Mouse (Mus musculus): ENCODE results near the gene Tbc1d13. TPM values are rescaled to one million over a fixed set of nuclear protein-coding genes. Genes with fewer than 3 reads are reported as not detected.

The Tbc1d13 gene
- polyA plus RNA-seq, 1 experiment from 2014 or later, result 13.2 TPM

GRCm38 (mm10) chr2:30185681-30186080 is 52.1 kb downstream of the Tbc1d13 start:
- Histone ChIP-seq H3K4me2 (replicated peaks) (no peak overlapping the region), H3K4me1 (replicated peaks) (no peaks in the 10 kb centered on the region), H3K9me3 (no peaks in the 10 kb centered on the region), H3K27ac (no peak overlapping the region), H3K36me3 (peaks cover 5% of the 10 kb centered on the region; the same call in 1 of the 2 replicates), H3K4me3 (replicated peaks) (no peak overlapping the region), H3K27me3 (no peaks in the 10 kb centered on the region), H3K9ac (replicated peaks) (no peak overlapping the region)
- WGBS, result 89% methylated on average over 3 of the region's 3 CpGs
- ATAC-seq, result no peak

- no peaks in the 10 kb centered on the region for H3K36me3 ChIP-seq
- no peak for ATAC-seq
- no peaks in the 10 kb centered on the region for H3K4me1 ChIP-seq (replicated peaks)
- H3K4me3 ChIP-seq (replicated peaks), result no peak overlapping the region
- no peak overlapping the region for H3K4me2 ChIP-seq (replicated peaks)
- H3K27ac ChIP-seq, result no peak overlapping the region
- no peak overlapping the region for H3K9ac ChIP-seq (replicated peaks)
- H3K27me3 ChIP-seq, result no peaks in the 10 kb centered on the region
- H3K9me3 ChIP-seq, result 0 out of 2 replicates have a peak, but pooled peaks cover 2% of the 10 kb centered on the region
- 90% methylated on average over 12 of the region's 12 CpGs for WGBS
Measured at GRCm38 (mm10) chr2:30191790-30192580, 58.4 kb downstream of the Tbc1d13 start.

GRCm38 (mm10) chr2:30194656-30195055 is 61.1 kb downstream of the Tbc1d13 start:
- Histone ChIP-seq H3K4me3 (replicated peaks) (no peak overlapping the region), H3K4me1 (replicated peaks) (no peaks in the 10 kb centered on the region), H3K27me3 (no peaks in the 10 kb centered on the region), H3K27ac (no peak overlapping the region), H3K36me3 (no peaks in the 10 kb centered on the region), H3K9me3 (0 out of 2 replicates have a peak, but pooled peaks cover 2% of the 10 kb centered on the region), H3K4me2 (replicated peaks) (no peak overlapping the region), H3K9ac (replicated peaks) (no peak overlapping the region)
- 81% methylated on average over 3 of the region's 3 CpGs for WGBS
- no peak for ATAC-seq

- H3K36me3 ChIP-seq, result no peaks in the 10 kb centered on the region
- H3K27ac ChIP-seq, result no peak overlapping the region
- no peaks in the 10 kb centered on the region for H3K27me3 ChIP-seq
- WGBS, result 53% methylated on average over 4 of the region's 4 CpGs
- H3K9me3 ChIP-seq, result no peaks in the 10 kb centered on the region
- no peak for ATAC-seq
- no peaks in the 10 kb centered on the region for H3K4me1 ChIP-seq (replicated peaks)
- no peak overlapping the region for H3K4me3 ChIP-seq (replicated peaks)
- H3K9ac ChIP-seq (replicated peaks), result no peak overlapping the region; the same call in 1 of the 2 replicates
- H3K4me2 ChIP-seq (replicated peaks), result no peak overlapping the region
Measured at GRCm38 (mm10) chr2:30198021-30198420, 64.5 kb downstream of the Tbc1d13 start.

- H3K4me3 ChIP-seq (replicated peaks), result no peak overlapping the region
- no peaks in the 10 kb centered on the region for H3K9me3 ChIP-seq
- no peak overlapping the region for H3K9ac ChIP-seq (replicated peaks)
- WGBS, result 71% methylated on average over 1 of the region's 1 CpGs
- no peak overlapping the region for H3K27ac ChIP-seq
- no peak for ATAC-seq
- no peak overlapping the region for H3K4me2 ChIP-seq (replicated peaks)
- peaks cover 12% of the 10 kb centered on the region for H3K4me1 ChIP-seq (replicated peaks)
- no peaks in the 10 kb centered on the region for H3K27me3 ChIP-seq
- H3K36me3 ChIP-seq, result no peaks in the 10 kb centered on the region
Measured at GRCm38 (mm10) chr2:30199984-30200383, 66.4 kb downstream of the Tbc1d13 start.

- no peak overlapping the region for H3K4me2 ChIP-seq (replicated peaks)
- peaks cover 12% of the 10 kb centered on the region for H3K4me1 ChIP-seq (replicated peaks)
- no peak overlapping the region for H3K9ac ChIP-seq (replicated peaks)
- no peak overlapping the region for H3K4me3 ChIP-seq (replicated peaks)
- no peak for ATAC-seq
- H3K36me3 ChIP-seq, result no peaks in the 10 kb centered on the region
- no peak overlapping the region for H3K27ac ChIP-seq
- WGBS, result 91% methylated on average over 5 of the region's 5 CpGs
- H3K27me3 ChIP-seq, result no peaks in the 10 kb centered on the region
- H3K9me3 ChIP-seq, result no peaks in the 10 kb centered on the region
Measured at GRCm38 (mm10) chr2:30200388-30200925, 66.9 kb downstream of the Tbc1d13 start.

Other genes with a start within 250 kb of the Tbc1d13 start
- gene Odf2, start 244.5 kb upstream of the Tbc1d13 start, polyA plus RNA-seq (2015; fragmentation: Nextera tagmentation; extraction: Ambion mirVana), result 74.4 and 76.0 TPM in 2 replicates
- 78.1 and 78.8 TPM in 2 replicates for gene Gle1, start 198.3 kb upstream of the Tbc1d13 start, polyA plus RNA-seq (2015; fragmentation: Nextera tagmentation; extraction: Ambion mirVana)
- 172 and 185 TPM in 2 replicates for gene Sptan1, start 168.2 kb upstream of the Tbc1d13 start, polyA plus RNA-seq (2015; fragmentation: Nextera tagmentation; extraction: Ambion mirVana)
- gene Wdr34, start 84.9 kb upstream of the Tbc1d13 start, polyA plus RNA-seq (2015; fragmentation: Nextera tagmentation; extraction: Ambion mirVana), result 59.6 and 62.3 TPM in 2 replicates
- gene Set, start 76.4 kb upstream of the Tbc1d13 start, polyA plus RNA-seq (2015; fragmentation: Nextera tagmentation; extraction: Ambion mirVana), result 448 and 482 TPM in 2 replicates
- 2.8 and 3.8 TPM in 2 replicates for gene Pkn3, start 56.1 kb upstream of the Tbc1d13 start, polyA plus RNA-seq (2015; fragmentation: Nextera tagmentation; extraction: Ambion mirVana)
- gene Zdhhc12, start 40.1 kb upstream of the Tbc1d13 start, polyA plus RNA-seq (2015; fragmentation: Nextera tagmentation; extraction: Ambion mirVana), result 18.9 and 19.0 TPM in 2 replicates
- 14.4 and 15.1 TPM in 2 replicates for gene Zer1, start 9.2 kb upstream of the Tbc1d13 start, polyA plus RNA-seq (2015; fragmentation: Nextera tagmentation; extraction: Ambion mirVana)
- 12.1 and 13.8 TPM in 2 replicates for gene Endog, start 37.7 kb downstream of the Tbc1d13 start, polyA plus RNA-seq (2015; fragmentation: Nextera tagmentation; extraction: Ambion mirVana)
- 59.9 and 60.0 TPM in 2 replicates for gene Spout1, start 44.7 kb downstream of the Tbc1d13 start, polyA plus RNA-seq (2015; fragmentation: Nextera tagmentation; extraction: Ambion mirVana)
- gene Kyat1, start 72.1 kb downstream of the Tbc1d13 start, polyA plus RNA-seq (2015; fragmentation: Nextera tagmentation; extraction: Ambion mirVana), result 15.9 and 16.8 TPM in 2 replicates
- gene Lrrc8a, start 104.0 kb downstream of the Tbc1d13 start, polyA plus RNA-seq (2015; fragmentation: Nextera tagmentation; extraction: Ambion mirVana), result 61.6 and 62.2 TPM in 2 replicates
- gene Gm28035, start 106.8 kb downstream of the Tbc1d13 start, polyA plus RNA-seq (2015; fragmentation: Nextera tagmentation; extraction: Ambion mirVana), result 0.39 and 0.40 TPM in 2 replicates
- gene Phyhd1, start 132.5 kb downstream of the Tbc1d13 start, polyA plus RNA-seq (2015; fragmentation: Nextera tagmentation; extraction: Ambion mirVana), result 5.7 and 7.7 TPM in 2 replicates
- not detected in 2 replicates for gene Gm28038, start 147.3 kb downstream of the Tbc1d13 start, polyA plus RNA-seq (2015; fragmentation: Nextera tagmentation; extraction: Ambion mirVana)
- 30.6 and 32.3 TPM in 2 replicates for gene Dolk, start 152.6 kb downstream of the Tbc1d13 start, polyA plus RNA-seq (2015; fragmentation: Nextera tagmentation; extraction: Ambion mirVana)
- 23.6 and 27.9 TPM in 2 replicates for gene Nup188, start 152.7 kb downstream of the Tbc1d13 start, polyA plus RNA-seq (2015; fragmentation: Nextera tagmentation; extraction: Ambion mirVana)
- gene Sh3glb2, start 225.6 kb downstream of the Tbc1d13 start, polyA plus RNA-seq (2015; fragmentation: Nextera tagmentation; extraction: Ambion mirVana), result 147 and 158 TPM in 2 replicates
- gene Miga2, start 230.5 kb downstream of the Tbc1d13 start, polyA plus RNA-seq (2015; fragmentation: Nextera tagmentation; extraction: Ambion mirVana), result 29.4 and 30.2 TPM in 2 replicates

All from midbrain, embryonic 13.5 days (tissue).